Mouse (Mus musculus): ENCODE measurements around the gene Syngr4. TPM values are rescaled to one million over a fixed set of nuclear protein-coding genes. Genes with fewer than 3 reads are reported as not detected.

Syngr4 gene
- polyA plus RNA-seq, 1 experiment, result 764 TPM

GRCm38 (mm10) chr7:45867871-45868270, 28.6 kb downstream of the Syngr4 start:
- H3K4me1 ChIP-seq (ENCODE audit: control insufficient read depth, insufficient read depth, low read length), result peaks cover 38% of the 10 kb centered on the region
- no peak overlapping the region; the same call in 1 of the 2 replicates for H3K4me3 ChIP-seq (ENCODE audit: control insufficient read depth, low read depth, low read length)
- H3K27me3 ChIP-seq (ENCODE audit: control insufficient read depth, insufficient read depth, low read length), result no peaks in the 10 kb centered on the region
- H3K36me3 ChIP-seq (ENCODE audit: control insufficient read depth, insufficient read depth, low read length), result no peaks in the 10 kb centered on the region
- H3K27ac ChIP-seq (ENCODE audit: control insufficient read depth, insufficient read depth, low read depth, low read length), result no peak overlapping the region
- TF ChIP-seq CTCF (IDR thresholded peaks at IDR 0.05; ENCODE audit: control insufficient read depth, insufficient read depth, insufficient replicate concordance, low read depth, low read length), result no peak
- TF ChIP-seq POLR2A (IDR thresholded peaks at IDR 0.05; ENCODE audit: control insufficient read depth, low read depth, low read length), result no peak; the same call in 1 of the 2 replicates

GRCm38 (mm10) chr7:45865925-45866910, 30.3 kb downstream of the Syngr4 start:
- TF ChIP-seq CTCF (IDR thresholded peaks at IDR 0.05; ENCODE audit: control insufficient read depth, insufficient read depth, insufficient replicate concordance, low read depth, low read length) (no peak), POLR2A (IDR thresholded peaks at IDR 0.05; ENCODE audit: control insufficient read depth, low read depth, low read length) (peak; percentile 91)
- no peaks in the 10 kb centered on the region for H3K27me3 ChIP-seq (ENCODE audit: control insufficient read depth, insufficient read depth, low read length)
- H3K4me1 ChIP-seq (ENCODE audit: control insufficient read depth, insufficient read depth, low read length), result peaks cover 33% of the 10 kb centered on the region

GRCm38 (mm10) chr7:45864435-45864834, 32.1 kb downstream of the Syngr4 start:
- TF ChIP-seq POLR2A (IDR thresholded peaks at IDR 0.05; ENCODE audit: control insufficient read depth, low read depth, low read length) (no peak), CTCF (IDR thresholded peaks at IDR 0.05; ENCODE audit: control insufficient read depth, insufficient read depth, insufficient replicate concordance, low read depth, low read length) (no peak)
- H3K27ac ChIP-seq (ENCODE audit: control insufficient read depth, insufficient read depth, low read depth, low read length), result no peak overlapping the region
- no peaks in the 10 kb centered on the region for H3K27me3 ChIP-seq (ENCODE audit: control insufficient read depth, insufficient read depth, low read length)
- H3K36me3 ChIP-seq (ENCODE audit: control insufficient read depth, insufficient read depth, low read length), result no peaks in the 10 kb centered on the region
- no peak overlapping the region for H3K4me3 ChIP-seq (ENCODE audit: control insufficient read depth, low read depth, low read length)
- H3K4me1 ChIP-seq (ENCODE audit: control insufficient read depth, insufficient read depth, low read length), result peaks cover 21% of the 10 kb centered on the region

More at GRCm38 (mm10) chr7:45865925-45866910, 30.3 kb downstream of the Syngr4 start:
- peak overlapping the region; percentile 97 for H3K4me3 ChIP-seq (ENCODE audit: control insufficient read depth, low read depth, low read length)
- no peaks in the 10 kb centered on the region for H3K36me3 ChIP-seq (ENCODE audit: control insufficient read depth, insufficient read depth, low read length)
- H3K27ac ChIP-seq (ENCODE audit: control insufficient read depth, insufficient read depth, low read depth, low read length), result peak overlapping the region; percentile 88

- Histone ChIP-seq H3K4me1 (ENCODE audit: control insufficient read depth, insufficient read depth, low read length) (peaks cover 14% of the 10 kb centered on the region), H3K36me3 (ENCODE audit: control insufficient read depth, insufficient read depth, low read length) (no peaks in the 10 kb centered on the region), H3K27ac (ENCODE audit: control insufficient read depth, insufficient read depth, low read depth, low read length) (no peak overlapping the region), H3K4me3 (ENCODE audit: control insufficient read depth, low read depth, low read length) (no peak overlapping the region), H3K27me3 (ENCODE audit: control insufficient read depth, insufficient read depth, low read length) (no peaks in the 10 kb centered on the region)
- TF ChIP-seq POLR2A (IDR thresholded peaks at IDR 0.05; ENCODE audit: control insufficient read depth, low read depth, low read length) (no peak), CTCF (IDR thresholded peaks at IDR 0.05; ENCODE audit: control insufficient read depth, insufficient read depth, insufficient replicate concordance, low read depth, low read length) (no peak)
These were observed 33.7 kb downstream of the Syngr4 start for GRCm38 (mm10) chr7:45862804-45863203.

GRCm38 (mm10) chr7:45859008-45859407, 37.5 kb downstream of the Syngr4 start:
- Histone ChIP-seq H3K4me3 (ENCODE audit: control insufficient read depth, low read depth, low read length) (no peak overlapping the region), H3K27me3 (ENCODE audit: control insufficient read depth, insufficient read depth, low read length) (no peaks in the 10 kb centered on the region), H3K27ac (ENCODE audit: control insufficient read depth, insufficient read depth, low read depth, low read length) (no peak overlapping the region), H3K4me1 (ENCODE audit: control insufficient read depth, insufficient read depth, low read length) (peaks cover 21% of the 10 kb centered on the region), H3K36me3 (ENCODE audit: control insufficient read depth, insufficient read depth, low read length) (no peaks in the 10 kb centered on the region)
- TF ChIP-seq CTCF (IDR thresholded peaks at IDR 0.05; ENCODE audit: control insufficient read depth, insufficient read depth, insufficient replicate concordance, low read depth, low read length) (no peak), POLR2A (IDR thresholded peaks at IDR 0.05; ENCODE audit: control insufficient read depth, low read depth, low read length) (no peak)

GRCm38 (mm10) chr7:45856950-45857901, 39.3 kb downstream of the Syngr4 start:
- no peak overlapping the region; the same call in 1 of the 2 replicates for H3K27ac ChIP-seq (ENCODE audit: control insufficient read depth, insufficient read depth, low read depth, low read length)
- no peaks in the 10 kb centered on the region for H3K27me3 ChIP-seq (ENCODE audit: control insufficient read depth, insufficient read depth, low read length)
- H3K4me3 ChIP-seq (ENCODE audit: control insufficient read depth, low read depth, low read length), result peak overlapping the region; percentile 72
- no peak for TF ChIP-seq CTCF (IDR thresholded peaks at IDR 0.05; ENCODE audit: control insufficient read depth, insufficient read depth, insufficient replicate concordance, low read depth, low read length)
- TF ChIP-seq POLR2A (IDR thresholded peaks at IDR 0.05; ENCODE audit: control insufficient read depth, low read depth, low read length), result 0 out of 2 replicates have a peak, but pooled peaks have one; percentile 20
- peaks cover 21% of the 10 kb centered on the region for H3K4me1 ChIP-seq (ENCODE audit: control insufficient read depth, insufficient read depth, low read length)
- H3K36me3 ChIP-seq (ENCODE audit: control insufficient read depth, insufficient read depth, low read length), result no peaks in the 10 kb centered on the region
